Mouse (Mus musculus) mouse trophoblast stem cell (cell line): ENCODE results near the gene Azi2.

ENCODE experiments used
- in situ Hi-C, 2 experiments: fragments of 300-500 bp; cut with MseI, MboI; formaldehyde crosslinking; loops; 2 replicates in 1 of 2; 3 replicates in 1 of 2; pipeline ENCODE4 v1.15.1; 2025

Azi2 gene

GRCm38 (mm10) chr9:118082575-118083431, 42.5 kb downstream of the Azi2 start:
- in situ Hi-C loops = no loop called here

DNA sequence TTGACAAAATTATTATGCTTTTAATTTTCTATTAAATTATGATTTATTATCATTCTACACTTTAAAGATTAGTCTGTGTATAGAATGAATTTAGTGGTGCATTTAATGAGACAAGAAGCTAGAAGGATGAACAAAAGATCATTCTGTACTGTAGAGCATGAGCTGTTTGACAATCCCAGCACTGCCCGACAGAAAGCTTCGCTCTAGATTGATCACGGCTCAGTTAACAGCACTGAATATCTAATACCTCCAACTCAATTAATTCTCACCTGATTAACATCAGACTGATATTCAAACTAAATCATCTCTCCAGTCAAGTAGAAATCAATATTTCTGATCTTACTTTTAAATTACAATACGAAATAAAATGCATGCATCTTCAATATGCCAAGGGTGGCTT, 43.5 kb downstream of the Azi2 start:
- in situ Hi-C loops = no loop called here

DNA sequence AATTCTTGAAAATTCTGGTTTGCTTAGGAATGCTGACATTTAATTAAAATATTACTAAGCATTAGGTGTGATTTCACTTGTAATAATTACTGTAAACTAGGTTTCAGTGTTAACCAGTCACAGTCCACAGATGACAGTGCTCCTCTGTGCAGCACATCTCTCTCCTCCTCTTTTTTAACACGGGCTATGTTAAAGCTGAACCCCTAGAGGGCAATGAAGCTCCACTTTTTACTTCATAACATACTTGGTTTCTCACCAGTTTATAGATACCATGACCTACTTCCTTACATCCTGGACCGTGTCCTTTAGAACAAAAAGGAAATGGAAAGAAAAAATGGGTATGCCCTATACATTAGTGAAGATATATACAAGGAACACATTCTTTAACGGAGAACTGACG, 59.1 kb downstream of the Azi2 start:
- in situ Hi-C loops = no loop called here

DNA sequence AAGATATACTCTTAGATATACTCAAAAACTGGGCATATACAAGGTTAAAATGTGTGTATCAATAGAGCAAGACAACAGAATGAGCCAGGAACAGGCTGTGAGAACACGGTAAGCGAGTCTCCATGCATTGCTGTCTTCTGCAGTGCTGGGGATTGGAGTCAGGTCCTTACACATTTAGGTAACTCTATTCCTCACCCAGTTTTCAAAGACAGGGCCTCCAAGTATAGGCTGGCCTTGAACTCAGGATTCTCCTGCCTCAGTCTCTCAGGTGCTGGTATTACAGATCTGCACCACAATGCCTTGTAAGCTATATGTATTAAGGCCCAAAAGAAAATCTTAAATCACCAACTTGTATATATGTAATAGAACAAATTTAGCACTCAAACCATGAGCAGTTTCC, 60.2 kb downstream of the Azi2 start:
- in situ Hi-C loops = no loop called here

GRCm38 (mm10) chr9:118101802-118102201, 61.5 kb downstream of the Azi2 start:
- in situ Hi-C loops = no loop called here

DNA sequence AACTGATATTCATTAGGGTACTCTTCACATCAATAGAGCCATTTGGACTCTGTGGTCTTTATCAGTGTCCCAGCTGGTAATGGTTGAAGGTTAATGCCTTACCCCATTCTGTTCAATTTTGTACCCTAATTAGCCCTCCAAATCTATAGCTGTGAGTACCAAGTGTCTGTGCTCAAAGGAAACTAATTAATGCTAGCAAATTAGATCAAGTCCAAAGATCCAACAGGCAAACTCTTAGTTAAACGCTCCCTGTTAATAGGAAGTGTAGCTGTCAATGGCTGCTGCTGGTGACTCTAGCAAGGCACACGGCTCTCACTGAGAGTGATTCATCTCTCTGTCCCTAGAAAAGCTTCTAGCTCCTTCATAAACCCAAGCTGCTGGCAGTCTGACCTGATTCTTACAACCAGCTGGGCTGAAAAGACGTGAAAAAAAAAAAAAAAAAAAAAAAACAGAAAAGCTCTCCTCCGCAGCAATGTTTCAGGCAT, 68.3 kb downstream of the Azi2 start:
- in situ Hi-C loops = no loop called here

- in situ Hi-C loops = no loop called here
Observed at GRCm38 (mm10) chr9:118109697-118110359, 69.5 kb downstream of the Azi2 start.

- in situ Hi-C loops = no loop called here
Observed at GRCm38 (mm10) chr9:118110360-118110710, 70.0 kb downstream of the Azi2 start.
